Mouse (Mus musculus) forebrain, embryonic 15.5 days (tissue): Measurements from ENCODE around the gene Ssrp1. TPM values are rescaled to one million over a fixed set of nuclear protein-coding genes. Genes with fewer than 3 reads are reported as not detected.

Experiments used
- ATAC-seq: fragments of 200-750 bp; cut with Nextera tagmentation; replicated peaks from 2 replicates; pipeline ENCODE4 v1.8.0; 2017; ENCODE audit warnings: mild to moderate bottlenecking, moderate TSS enrichment, moderate library complexity
- H3K27ac ChIP-seq: fragments of 300-500 bp; sonication (generic); replicated peaks from 2 replicates; pipeline ENCODE4 v1.5.1; 2015; ENCODE audit warnings: mild to moderate bottlenecking, inconsistent platforms
- H3K27me3 ChIP-seq: fragments of 300-500 bp; sonication (generic); 2 replicates; pipeline ENCODE4 v1.6.1; 2015; ENCODE audit warnings: inconsistent platforms
- H3K36me3 ChIP-seq: fragments of 300-500 bp; sonication (generic); 2 replicates; pipeline ENCODE4 v1.6.1; 2015; ENCODE audit warnings: mild to moderate bottlenecking, inconsistent platforms
- H3K4me1 ChIP-seq: fragments of 300-500 bp; sonication (generic); 2 replicates; pipeline ENCODE4 v1.6.1; 2015; ENCODE audit warnings: inconsistent platforms
- H3K4me2 ChIP-seq: fragments of 300-500 bp; sonication (generic); replicated peaks from 2 replicates; pipeline ENCODE4 v1.6.1; 2015; ENCODE audit warnings: mild to moderate bottlenecking, inconsistent platforms
- H3K4me3 ChIP-seq: fragments of 300-500 bp; sonication (generic); 2 replicates; pipeline ENCODE4 v1.5.1; 2015; ENCODE audit warnings: mild to moderate bottlenecking, inconsistent platforms
- H3K9ac ChIP-seq: fragments of 300-500 bp; sonication (generic); replicated peaks from 2 replicates; pipeline ENCODE4 v1.6.1; 2015; ENCODE audit warnings: mild to moderate bottlenecking, inconsistent platforms
- H3K9me3 ChIP-seq: fragments of 300-500 bp; sonication (generic); 2 replicates; pipeline ENCODE4 v1.6.1; 2016; ENCODE audit warnings: inconsistent platforms
- WGBS: fragments of 180-500 bp; shearing (Covaris S2); methylation state at CpG from one replicate; pipeline ENCODE4 v1.1.7; 2015; ENCODE audit warnings: mixed read lengths; 5-methylcytosine and 5-hydroxymethylcytosine counted together
- polyA plus RNA-seq: library from polyadenylated mRNA; unstranded; fragments of >200 nt; fragmentation: Nextera tagmentation; extraction: Ambion mirVana; gene quantifications from 2 replicates; pipeline ENCODE4 v1.2.1, GENCODE M21; 2015

Gene Ssrp1
- polyA plus RNA-seq, 1 experiment from 2014 or later, result 229 TPM

DNA sequence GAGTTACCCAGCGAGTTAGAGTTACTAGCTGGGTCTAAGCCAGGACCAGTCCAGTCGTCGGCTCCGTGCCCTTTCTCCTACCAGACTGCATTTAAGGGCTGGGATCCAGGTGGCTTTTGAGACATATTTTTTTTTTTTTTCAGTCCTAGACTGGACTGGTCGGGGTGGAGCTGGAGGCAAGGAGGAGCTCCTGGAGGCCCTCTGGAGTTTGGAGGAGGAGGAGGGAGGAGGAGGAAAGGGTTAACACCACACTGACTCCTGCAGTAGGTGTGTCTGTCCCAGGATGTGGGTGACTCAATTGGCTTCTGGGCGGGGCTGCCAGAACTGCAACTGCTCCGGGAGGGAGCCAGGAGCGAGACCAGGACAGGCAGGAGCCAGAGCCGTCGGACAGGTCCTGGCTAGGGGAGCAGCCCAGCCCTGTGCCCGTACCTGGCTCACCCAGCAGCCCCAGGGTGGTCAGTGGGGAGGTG, 23.6 kb downstream of the Ssrp1 start:
- Histone ChIP-seq H3K4me3 (no peak overlapping the region), H3K9ac (no peak overlapping the region), H3K27me3 (no peaks in the 10 kb centered on the region), H3K27ac (no peak overlapping the region), H3K4me1 (peaks cover 12% of the 10 kb centered on the region), H3K4me2 (0 out of 2 replicates have a peak overlapping the region, but pooled peaks have one; percentile 11), H3K36me3 (peaks cover 54% of the 10 kb centered on the region), H3K9me3 (no peaks in the 10 kb centered on the region)
- 12% methylated on average over 11 of the region's 11 CpGs for WGBS
- ATAC-seq, result peak; percentile 33; the same call in 1 of the 2 replicates

DNA sequence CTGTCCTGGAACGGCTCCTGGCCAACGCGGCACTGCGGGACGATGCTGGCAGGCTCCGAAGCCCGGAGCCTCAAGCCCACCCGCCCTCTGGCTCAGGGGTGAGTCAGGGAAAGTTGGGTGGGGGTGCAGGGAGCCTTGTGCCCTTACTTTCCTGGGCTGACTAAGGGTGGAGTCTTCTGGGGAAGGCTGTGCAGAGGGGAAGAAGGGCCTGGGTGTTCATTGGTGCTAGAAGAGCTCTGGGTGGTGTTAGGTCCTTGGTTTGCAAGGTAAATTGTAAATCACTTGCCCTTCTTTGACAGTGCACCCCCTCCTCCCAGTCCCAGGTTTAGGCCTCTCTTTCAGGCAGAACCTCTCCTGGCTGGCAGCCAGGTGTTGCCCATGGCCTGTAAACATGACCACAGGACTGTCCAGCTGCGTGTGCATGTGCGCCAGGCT, 24.1 kb downstream of the Ssrp1 start:
- Histone ChIP-seq H3K27ac (no peak overlapping the region), H3K9me3 (no peaks in the 10 kb centered on the region), H3K4me1 (peaks cover 12% of the 10 kb centered on the region), H3K36me3 (peaks cover 54% of the 10 kb centered on the region), H3K9ac (no peak overlapping the region), H3K4me2 (0 out of 2 replicates have a peak overlapping the region, but pooled peaks have one; percentile 11), H3K4me3 (no peak overlapping the region), H3K27me3 (no peaks in the 10 kb centered on the region)
- WGBS, result 40% methylated on average over 10 of the region's 10 CpGs
- ATAC-seq, result peak; percentile 24

DNA sequence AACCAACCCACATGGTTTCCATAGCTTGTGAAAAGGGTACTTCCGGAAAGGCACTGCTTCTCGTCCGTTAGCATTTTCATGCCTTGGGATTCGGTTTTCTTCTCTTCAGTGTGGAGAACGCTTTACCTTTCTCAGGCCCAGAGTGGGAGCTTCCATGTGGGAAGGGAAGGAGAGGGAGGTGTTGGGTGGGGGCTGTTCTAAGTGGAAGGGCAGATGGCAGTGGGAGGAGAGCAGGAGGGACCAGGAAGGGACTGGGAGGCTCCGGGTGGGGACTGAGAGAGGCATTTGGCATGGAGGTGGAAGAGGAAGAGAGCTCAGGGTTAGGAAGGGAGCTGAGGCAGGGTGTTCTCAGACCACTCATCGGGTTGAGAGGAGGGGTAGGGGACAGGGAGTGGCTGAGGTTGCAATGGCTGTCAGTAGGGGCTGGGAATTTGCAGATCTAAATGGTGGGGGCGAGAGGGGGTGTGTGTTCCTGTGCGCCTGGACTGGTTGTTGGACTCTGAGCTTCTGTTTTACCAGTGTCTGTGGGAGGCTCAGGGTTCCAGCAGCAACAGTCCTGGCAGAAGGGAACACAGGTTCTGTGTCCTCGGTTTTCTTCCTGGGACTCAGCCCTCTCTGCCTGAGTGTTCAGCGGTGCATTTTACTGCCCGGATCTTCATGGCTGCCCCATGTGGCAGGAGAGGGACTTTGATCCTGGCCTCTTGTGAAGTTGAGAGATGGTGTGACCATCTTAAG, 28.3 kb downstream of the Ssrp1 start:
- peaks cover 12% of the 10 kb centered on the region for H3K4me1 ChIP-seq
- 92% methylated on average over 12 of the region's 12 CpGs for WGBS
- no peak overlapping the region for H3K4me3 ChIP-seq
- no peak overlapping the region for H3K27ac ChIP-seq
- H3K27me3 ChIP-seq, result no peaks in the 10 kb centered on the region
- H3K36me3 ChIP-seq, result peaks cover 26% of the 10 kb centered on the region
- no peak overlapping the region for H3K9ac ChIP-seq
- no peak overlapping the region for H3K4me2 ChIP-seq
- H3K9me3 ChIP-seq, result no peaks in the 10 kb centered on the region
- ATAC-seq, result no peak

DNA sequence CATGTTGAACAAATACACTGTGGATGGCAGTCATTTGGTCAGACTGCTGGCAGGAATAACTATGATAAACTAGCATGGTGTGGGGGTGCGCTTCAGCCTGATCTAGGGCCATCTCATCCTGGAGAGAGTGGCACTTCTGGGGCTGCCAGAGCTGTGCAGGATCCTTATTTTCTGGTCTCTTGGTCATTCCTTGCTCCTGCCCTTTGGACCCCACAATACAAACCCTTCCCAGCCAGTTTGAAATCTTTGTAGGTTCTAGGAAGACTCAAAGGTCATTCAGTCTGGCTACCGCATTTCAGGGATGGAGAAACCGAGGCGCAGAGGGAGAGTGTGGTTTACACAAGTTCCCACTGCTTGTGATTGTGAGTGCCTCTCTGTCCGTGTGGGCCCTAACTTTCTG, 29.9 kb downstream of the Ssrp1 start:
- peaks cover 28% of the 10 kb centered on the region for H3K36me3 ChIP-seq
- H3K27ac ChIP-seq, result no peak overlapping the region
- no peaks in the 10 kb centered on the region for H3K27me3 ChIP-seq
- no peak for ATAC-seq
- no peaks in the 10 kb centered on the region for H3K9me3 ChIP-seq
- no peak overlapping the region for H3K9ac ChIP-seq
- no peak overlapping the region for H3K4me3 ChIP-seq
- whole genome bisulfite sequencing, result 93% methylated on average over 5 of the region's 5 CpGs
- 0 out of 2 replicates have a peak, but pooled peaks cover 3% of the 10 kb centered on the region for H3K4me1 ChIP-seq
- no peak overlapping the region for H3K4me2 ChIP-seq

DNA sequence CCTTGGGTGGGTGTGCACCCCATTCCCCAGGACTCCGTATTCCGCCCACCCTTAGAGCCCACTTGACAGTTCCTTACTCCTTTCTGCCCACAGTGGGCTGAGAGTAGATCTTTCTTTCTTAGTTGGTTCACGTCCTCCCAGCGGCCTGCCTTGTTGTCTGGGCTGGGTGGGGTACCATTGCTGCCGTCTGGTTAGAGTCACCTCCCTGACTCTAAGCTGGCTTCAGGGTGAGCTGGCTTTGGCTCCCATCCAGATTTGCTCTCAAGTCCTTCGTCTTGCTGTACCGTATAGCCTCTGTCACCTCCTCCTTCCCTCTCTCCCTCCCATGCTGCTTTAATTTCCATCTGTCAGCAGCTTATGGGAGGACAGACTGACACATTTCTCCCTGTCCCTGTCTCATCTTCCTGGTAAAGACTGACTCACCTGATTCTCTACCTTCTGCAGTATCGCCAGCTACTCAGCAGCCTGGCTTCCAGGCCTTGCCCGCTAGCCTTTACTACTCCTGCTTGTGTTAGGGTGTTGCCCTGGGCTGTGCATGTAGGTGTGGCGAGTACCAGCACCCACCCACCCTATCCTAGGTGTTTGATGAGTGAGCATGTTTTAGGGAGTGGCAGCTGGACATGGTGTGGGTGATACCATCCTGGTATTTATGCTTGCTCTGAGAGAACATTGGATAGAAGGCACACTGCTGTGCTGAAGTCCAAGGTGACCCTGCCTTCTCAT, 31.0 kb downstream of the Ssrp1 start:
- H3K36me3 ChIP-seq, result peaks cover 24% of the 10 kb centered on the region
- H3K4me1 ChIP-seq, result 0 out of 2 replicates have a peak, but pooled peaks cover 3% of the 10 kb centered on the region
- no peak overlapping the region for H3K27ac ChIP-seq
- 78% methylated on average over 10 of the region's 10 CpGs for WGBS
- H3K4me2 ChIP-seq, result no peak overlapping the region
- no peak overlapping the region for H3K4me3 ChIP-seq
- no peaks in the 10 kb centered on the region for H3K9me3 ChIP-seq
- ATAC-seq, result no peak
- H3K9ac ChIP-seq, result no peak overlapping the region
- H3K27me3 ChIP-seq, result no peaks in the 10 kb centered on the region

DNA sequence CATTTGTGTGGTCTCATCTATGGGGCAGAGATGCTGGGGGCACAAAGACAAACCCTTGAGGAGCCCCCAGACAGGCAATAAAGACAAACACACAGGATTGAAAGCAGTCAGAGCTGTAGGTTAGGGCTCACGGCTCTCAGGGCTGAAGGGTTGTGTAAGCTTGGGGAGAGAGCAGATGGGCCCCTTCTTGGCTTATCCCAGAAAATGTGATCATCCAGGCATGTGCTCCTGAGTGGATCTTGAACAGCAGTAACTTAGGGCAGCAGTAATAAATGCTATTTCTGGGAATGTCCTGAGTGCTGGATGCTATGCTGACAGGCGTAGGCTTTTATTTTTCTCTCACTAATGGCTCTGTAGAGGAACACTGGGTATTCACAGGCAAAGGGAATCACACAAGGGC, 31.6 kb downstream of the Ssrp1 start:
- 86% methylated on average over 2 of the region's 2 CpGs for WGBS
- no peak overlapping the region for H3K4me2 ChIP-seq
- H3K27ac ChIP-seq, result no peak overlapping the region
- H3K36me3 ChIP-seq, result peaks cover 23% of the 10 kb centered on the region; the same call in 1 of the 2 replicates
- H3K4me3 ChIP-seq, result no peak overlapping the region
- 0 out of 2 replicates have a peak, but pooled peaks cover 3% of the 10 kb centered on the region for H3K4me1 ChIP-seq
- no peaks in the 10 kb centered on the region for H3K9me3 ChIP-seq
- H3K27me3 ChIP-seq, result no peaks in the 10 kb centered on the region
- ATAC-seq, result no peak
- H3K9ac ChIP-seq, result no peak overlapping the region

DNA sequence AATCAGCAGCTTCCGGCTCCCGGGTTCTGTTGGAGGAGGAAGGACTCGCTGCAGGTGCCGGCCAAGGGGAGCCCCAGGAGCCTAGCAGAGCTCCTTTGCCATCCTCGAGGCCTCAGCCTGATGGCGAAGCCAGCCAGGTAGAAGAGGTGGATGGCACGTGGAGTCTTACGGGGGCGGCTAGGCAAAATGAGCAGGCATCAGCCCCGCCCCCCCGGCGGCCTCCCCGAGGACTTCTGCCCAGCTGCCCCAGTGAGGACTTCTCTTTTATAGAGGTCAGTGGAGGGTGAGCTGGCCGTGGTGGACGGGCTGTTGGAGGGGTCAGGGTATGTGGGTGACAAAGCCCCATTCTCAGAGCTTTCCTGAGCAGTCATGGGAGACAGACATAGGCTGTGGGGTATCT, 33.1 kb downstream of the Ssrp1 start:
- Histone ChIP-seq H3K4me2 (no peak overlapping the region), H3K9ac (no peak overlapping the region), H3K36me3 (peaks cover 19% of the 10 kb centered on the region; the same call in 1 of the 2 replicates), H3K9me3 (no peaks in the 10 kb centered on the region), H3K27ac (no peak overlapping the region), H3K4me3 (no peak overlapping the region), H3K27me3 (no peaks in the 10 kb centered on the region), H3K4me1 (0 out of 2 replicates have a peak, but pooled peaks cover 3% of the 10 kb centered on the region)
- WGBS, result 80% methylated on average over 15 of the region's 15 CpGs
- no peak for ATAC-seq

DNA sequence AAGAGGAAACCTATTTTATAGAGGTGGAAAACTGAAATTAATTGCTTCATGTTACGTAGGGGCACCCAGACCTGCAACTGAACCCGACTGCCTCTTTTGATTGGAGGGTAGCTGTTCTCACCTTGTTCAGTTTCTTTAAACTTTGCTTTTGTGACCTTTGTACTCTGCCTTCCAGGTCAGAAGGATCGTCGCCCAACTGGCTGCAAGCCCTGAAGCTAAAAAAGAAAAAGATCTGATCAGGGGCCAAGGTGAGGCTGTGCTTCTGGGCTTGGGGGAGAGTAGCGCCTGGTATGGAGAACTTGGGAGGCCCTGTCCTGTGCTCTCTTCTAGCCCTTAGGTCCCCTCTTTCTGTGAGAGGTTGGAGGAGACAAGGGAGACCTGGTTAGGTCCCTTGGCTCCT, 34.9 kb downstream of the Ssrp1 start:
- H3K9me3 ChIP-seq, result no peaks in the 10 kb centered on the region
- H3K27me3 ChIP-seq, result no peaks in the 10 kb centered on the region
- H3K36me3 ChIP-seq, result peaks cover 19% of the 10 kb centered on the region; the same call in 1 of the 2 replicates
- H3K4me3 ChIP-seq, result no peak overlapping the region
- no peak overlapping the region for H3K4me2 ChIP-seq
- ATAC-seq, result no peak
- WGBS, result 95% methylated on average over 5 of the region's 5 CpGs
- 0 out of 2 replicates have a peak, but pooled peaks cover 3% of the 10 kb centered on the region for H3K4me1 ChIP-seq
- H3K9ac ChIP-seq, result no peak overlapping the region
- no peak overlapping the region for H3K27ac ChIP-seq

DNA sequence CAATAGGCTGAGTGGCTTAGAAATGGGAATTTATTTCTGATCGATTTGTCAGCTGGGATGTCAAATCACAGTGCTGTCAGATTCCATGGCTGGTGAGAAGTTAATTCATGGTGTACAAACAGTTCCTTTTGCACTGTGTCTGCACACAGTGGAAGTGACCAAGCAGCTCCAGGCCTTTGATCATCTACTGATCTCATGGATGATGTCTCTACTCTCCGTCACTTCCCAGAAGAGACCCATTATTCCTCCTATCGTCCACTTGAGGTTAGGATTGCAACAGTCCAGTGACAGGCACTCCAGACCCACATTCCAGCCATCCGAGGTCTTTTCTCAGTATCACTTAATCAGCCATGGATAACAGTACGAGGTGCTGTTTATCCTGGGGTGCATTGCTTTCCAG, 36.7 kb downstream of the Ssrp1 start:
- Histone ChIP-seq H3K27ac (no peak overlapping the region), H3K4me2 (no peak overlapping the region), H3K4me3 (no peak overlapping the region), H3K9me3 (no peaks in the 10 kb centered on the region), H3K9ac (no peak overlapping the region), H3K4me1 (no peaks in the 10 kb centered on the region), H3K27me3 (no peaks in the 10 kb centered on the region), H3K36me3 (peaks cover 19% of the 10 kb centered on the region; the same call in 1 of the 2 replicates)
- no peak for ATAC-seq
- 96% methylated on average over 5 of the region's 5 CpGs for WGBS

DNA sequence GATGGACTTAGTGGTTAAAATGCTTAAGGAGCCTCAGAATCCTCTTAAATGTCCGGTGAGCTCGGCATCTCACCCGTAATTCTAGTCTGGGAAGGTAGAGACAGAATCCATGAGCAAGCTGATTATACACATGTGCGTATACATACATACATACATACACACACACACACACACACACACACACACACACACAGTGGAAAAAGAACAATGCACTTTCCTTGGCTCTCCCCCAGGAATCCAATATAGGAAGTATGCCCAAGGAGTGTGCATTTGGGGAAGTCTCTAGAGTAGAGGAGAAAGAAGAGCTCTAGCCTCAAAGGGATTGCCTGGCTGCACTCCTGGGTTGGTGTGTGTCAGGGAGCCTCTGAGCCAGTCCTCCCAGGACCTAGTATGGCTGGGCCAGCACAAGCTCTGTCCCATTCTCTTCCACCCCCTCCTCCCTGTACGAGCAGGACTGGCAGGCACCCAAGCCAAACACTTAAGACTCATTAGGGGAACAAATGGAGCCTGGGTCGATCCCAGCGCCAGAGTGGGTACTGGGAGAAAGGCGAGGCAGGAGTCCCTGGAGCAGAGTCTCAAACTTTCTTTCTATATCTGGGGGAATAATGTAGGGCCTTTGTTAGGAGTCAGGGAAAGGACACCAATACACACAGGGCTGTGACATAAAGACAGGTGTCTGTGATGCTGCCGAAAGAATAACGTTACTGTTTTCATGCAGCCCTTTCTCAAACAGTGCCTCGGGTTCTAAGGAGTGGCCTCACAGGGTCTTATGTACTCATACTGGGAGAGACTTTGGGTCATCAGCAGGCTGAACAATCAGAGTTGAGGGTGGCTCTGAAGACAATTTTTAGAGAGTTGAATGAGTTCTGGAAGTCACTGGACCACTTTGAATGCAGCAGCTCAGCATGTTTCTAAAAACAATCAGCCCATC, 51.9 kb downstream of the Ssrp1 start:
- no peak overlapping the region for H3K9ac ChIP-seq
- no peak overlapping the region for H3K27ac ChIP-seq
- no peak overlapping the region for H3K4me2 ChIP-seq
- H3K27me3 ChIP-seq, result no peaks in the 10 kb centered on the region
- H3K4me3 ChIP-seq, result no peak overlapping the region
- no peaks in the 10 kb centered on the region for H3K9me3 ChIP-seq
- 33% methylated on average over 11 of the region's 11 CpGs for WGBS
- H3K4me1 ChIP-seq, result peaks cover 5% of the 10 kb centered on the region; the same call in 1 of the 2 replicates
- ATAC-seq, result peak; percentile 92
- H3K36me3 ChIP-seq, result no peaks in the 10 kb centered on the region

DNA sequence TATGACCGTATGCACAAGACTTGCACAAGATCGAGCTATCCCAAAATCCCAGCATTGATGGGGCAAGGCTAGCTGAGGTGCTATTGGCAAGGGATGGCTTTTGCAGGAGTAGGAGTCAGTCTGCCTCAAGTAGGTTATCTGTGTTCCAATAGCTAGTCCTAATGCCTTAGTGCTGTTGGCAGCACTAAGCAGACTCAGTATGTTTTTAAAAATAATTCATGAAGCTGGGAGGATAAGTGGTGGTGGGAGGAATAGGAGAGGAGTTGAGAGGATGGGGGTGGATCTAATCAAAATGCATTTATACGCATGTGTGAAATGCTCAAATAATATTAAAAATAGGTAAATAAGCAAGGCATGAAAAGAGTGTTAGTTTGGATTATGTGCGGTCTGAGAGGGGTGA, 54.3 kb downstream of the Ssrp1 start:
- Histone ChIP-seq H3K4me1 (peaks cover 5% of the 10 kb centered on the region; the same call in 1 of the 2 replicates), H3K27me3 (no peaks in the 10 kb centered on the region), H3K36me3 (no peaks in the 10 kb centered on the region), H3K9ac (no peak overlapping the region), H3K27ac (no peak overlapping the region), H3K4me3 (no peak overlapping the region), H3K4me2 (no peak overlapping the region), H3K9me3 (no peaks in the 10 kb centered on the region)
- no peak for ATAC-seq
- WGBS, result 92% methylated on average over 4 of the region's 4 CpGs
